Mouse (Mus musculus): Measurements from ENCODE around the gene A030005L19Rik.
"Not testable (repeated sequence)": the region's sequence is repeated elsewhere in the genome, so short reads cannot be mapped to it uniquely, and the experiment has no call there.

The A030005L19Rik gene

GRCm38 (mm10) chr1:82913025-82913424 lies at the start of gene A030005L19Rik:
Gene A030005L19Rik, plus strand, starts transcription at chr1:82913325.
- DNase-seq: no peak

DNA sequence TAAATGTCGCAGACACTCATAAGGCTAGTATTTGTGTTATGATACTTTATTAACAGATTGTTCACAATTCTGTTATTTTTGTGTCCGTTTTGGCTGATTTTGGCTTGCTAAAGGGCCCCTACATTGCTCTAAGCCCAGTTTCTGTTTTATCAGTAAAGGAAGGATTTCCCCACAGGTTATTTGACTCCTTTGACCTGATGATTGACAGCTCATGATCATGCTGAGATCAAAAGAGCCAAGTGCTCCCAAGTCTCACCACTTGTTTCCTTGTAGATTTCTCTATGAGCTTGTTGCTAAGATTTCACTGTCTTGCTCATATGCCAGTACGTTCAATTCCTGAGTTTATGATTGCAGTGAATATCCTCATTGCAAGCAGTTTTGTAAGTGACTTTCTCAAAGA lies 42.9 kb upstream of the A030005L19Rik start:
- DNase-seq: no peak

- DNase-seq: no peak
These were observed 34.0 kb upstream of the A030005L19Rik start for GRCm38 (mm10) chr1:82879172-82879571.

GRCm38 (mm10) chr1:82880196-82880595 lies 32.9 kb upstream of the A030005L19Rik start:
- peak; percentile 5 for DNase-seq

DNA sequence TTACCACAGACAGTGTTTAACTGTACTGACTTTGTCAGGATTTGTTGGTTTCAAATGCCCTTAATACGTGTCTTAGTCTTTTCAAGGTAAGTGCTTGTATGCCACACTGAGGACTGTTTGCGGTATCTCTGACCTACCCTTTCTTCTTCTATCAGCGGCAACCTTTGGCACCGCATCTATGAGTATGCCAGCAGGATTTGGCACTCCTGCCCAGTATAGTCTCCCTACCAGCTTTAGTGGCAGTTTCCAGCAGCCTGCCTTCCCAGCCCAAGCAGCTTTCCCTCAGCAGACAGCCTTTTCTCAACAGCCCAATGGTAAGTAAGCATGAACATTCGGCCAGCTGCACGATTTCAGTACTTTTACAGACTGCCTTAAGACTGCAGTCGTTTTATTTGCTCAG lies 19.9 kb upstream of the A030005L19Rik start:
- peak; percentile 13 for DNase-seq

DNA sequence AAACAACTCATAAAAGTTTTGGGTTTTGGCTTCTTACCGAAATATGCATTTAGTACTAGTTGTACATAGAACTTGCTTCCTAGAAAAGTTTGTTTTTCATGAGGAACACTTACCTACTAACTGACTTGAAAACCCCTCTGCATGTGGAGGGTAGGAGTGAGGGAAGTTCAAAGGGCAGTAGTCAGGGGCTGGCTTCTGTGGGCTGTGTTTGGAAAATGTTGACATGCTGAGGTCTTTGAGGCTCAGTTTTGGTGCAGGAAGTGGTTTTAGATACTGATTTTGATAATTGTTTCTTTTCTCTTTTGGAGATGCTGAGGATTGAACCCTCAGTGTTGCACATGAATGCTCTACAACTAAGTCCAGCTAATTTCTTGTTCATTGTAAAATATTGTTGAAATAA lies 12.6 kb upstream of the A030005L19Rik start:
- no peak for DNase-seq

- DNase-seq: no peak
These were observed 11.9 kb upstream of the A030005L19Rik start for GRCm38 (mm10) chr1:82901201-82901600.

GRCm38 (mm10) chr1:82905886-82906285 lies 7.2 kb upstream of the A030005L19Rik start:
- no peak for DNase-seq

- not testable (repeated sequence) for DNase-seq
These were observed 309 bp downstream of the A030005L19Rik start for GRCm38 (mm10) chr1:82913434-82913833.

DNA sequence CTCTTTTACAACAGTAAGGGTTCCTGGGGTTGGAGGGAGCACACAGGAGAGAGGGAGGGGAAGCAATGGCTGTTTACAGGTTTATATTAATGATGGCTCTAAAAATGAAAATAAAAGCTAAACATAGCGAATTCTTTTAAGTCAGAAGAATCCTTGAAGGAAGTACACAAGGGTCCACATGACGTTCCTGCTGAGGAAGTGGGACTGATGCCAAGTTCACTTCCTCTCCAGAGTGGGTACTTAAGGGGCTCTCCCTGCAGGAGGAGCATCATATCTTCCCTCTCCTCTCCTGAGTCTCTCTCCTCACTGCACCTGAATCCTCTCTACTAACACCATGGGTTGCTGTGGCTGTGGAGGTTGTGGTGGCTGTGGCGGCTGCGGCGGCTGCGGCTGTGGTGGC lies 11.5 kb downstream of the A030005L19Rik start, which contains the start of gene A030014E15Rik:
Gene A030014E15Rik, plus strand, starts transcription at position 268 of the 400 bp plus-strand sequence.
- DNase-seq: no peak

- not testable (repeated sequence) for DNase-seq
These were observed 17.4 kb downstream of the A030005L19Rik start for GRCm38 (mm10) chr1:82930558-82930957.

DNA sequence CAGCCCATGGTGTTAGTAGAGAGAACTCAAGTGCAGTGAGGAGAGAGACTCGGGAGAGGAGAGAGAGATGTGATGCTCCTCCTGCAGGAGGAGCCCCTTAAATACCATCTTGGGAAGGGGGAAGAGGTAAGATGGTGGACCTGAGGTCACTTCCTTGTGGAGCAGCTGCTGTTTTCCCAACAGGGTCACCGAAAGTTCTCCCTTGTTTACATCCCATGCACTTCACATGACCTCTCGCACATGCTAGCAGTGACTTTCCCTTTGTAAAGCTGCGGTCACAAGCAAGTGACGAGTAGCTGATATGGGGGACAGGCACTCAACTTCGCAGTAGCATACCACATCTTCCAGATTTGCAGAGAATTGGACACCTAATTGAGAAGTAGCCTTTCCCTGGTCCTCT lies 18.2 kb downstream of the A030005L19Rik start, which contains the start of gene Gm6217:
Gene Gm6217, minus strand, starts transcription at position 74 of the 400 bp plus-strand sequence.
- DNase-seq: not testable (repeated sequence)

DNA sequence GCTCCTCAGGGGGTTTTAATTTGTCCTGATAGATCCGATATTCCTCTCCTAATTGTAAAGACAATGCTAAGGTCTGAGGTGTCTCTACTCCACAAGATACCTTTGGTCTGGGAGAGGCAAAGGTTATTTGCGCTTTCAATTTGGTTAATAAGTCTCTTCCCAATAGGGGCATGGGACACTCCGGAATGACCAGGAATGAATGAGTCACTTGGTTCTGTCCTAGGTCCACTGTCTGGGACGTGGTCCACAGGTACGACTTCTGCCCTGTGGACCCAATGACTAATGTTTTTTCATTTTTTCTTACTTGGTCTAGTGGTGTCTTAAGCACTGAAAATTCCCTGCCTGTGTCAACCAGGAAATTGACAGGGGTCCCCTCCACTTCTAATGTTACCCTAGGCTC lies 25.5 kb downstream of the A030005L19Rik start:
- DNase-seq: no peak

GRCm38 (mm10) chr1:82942505-82942904 lies 29.4 kb downstream of the A030005L19Rik start:
- DNase-seq: not testable (repeated sequence)

DNA sequence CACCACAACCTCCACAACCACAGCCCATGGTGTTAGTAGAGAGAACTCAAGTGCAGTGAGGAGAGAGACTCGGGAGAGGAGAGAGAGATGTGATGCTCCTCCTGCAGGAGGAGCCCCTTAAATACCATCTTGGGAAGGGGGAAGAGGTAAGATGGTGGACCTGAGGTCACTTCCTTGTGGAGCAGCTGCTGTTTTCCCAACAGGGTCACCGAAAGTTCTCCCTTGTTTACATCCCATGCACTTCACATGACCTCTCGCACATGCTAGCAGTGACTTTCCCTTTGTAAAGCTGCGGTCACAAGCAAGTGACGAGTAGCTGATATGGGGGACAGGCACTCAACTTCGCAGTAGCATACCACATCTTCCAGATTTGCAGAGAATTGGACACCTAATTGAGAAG lies 30.2 kb downstream of the A030005L19Rik start, which contains the start of gene A030003K21Rik:
Gene A030003K21Rik, minus strand, starts transcription at position 94 of the 400 bp plus-strand sequence.
- DNase-seq: not testable (repeated sequence)

GRCm38 (mm10) chr1:82946029-82946428 lies 32.9 kb downstream of the A030005L19Rik start:
- DNase-seq: not testable (repeated sequence)

DNA sequence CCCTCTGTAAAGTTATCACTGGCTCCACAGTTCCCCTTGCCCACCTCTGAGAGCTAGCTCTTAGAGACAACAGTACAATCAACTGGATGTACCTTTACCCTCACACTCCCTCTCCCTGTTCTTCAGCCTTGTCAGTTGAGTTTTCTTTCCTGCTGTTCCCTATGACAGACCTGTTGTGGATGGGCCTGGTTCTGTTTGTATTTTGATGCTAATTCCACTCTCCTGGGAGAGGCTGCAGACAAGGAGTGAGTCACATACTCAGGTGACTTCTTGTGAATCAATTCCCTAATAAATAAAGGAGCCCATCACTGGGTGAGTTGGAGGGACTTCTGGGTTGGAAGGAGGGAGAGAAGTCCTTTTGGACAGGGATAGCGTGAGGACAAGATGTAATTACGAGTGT lies 35.5 kb downstream of the A030005L19Rik start:
- DNase-seq: no peak

DNA sequence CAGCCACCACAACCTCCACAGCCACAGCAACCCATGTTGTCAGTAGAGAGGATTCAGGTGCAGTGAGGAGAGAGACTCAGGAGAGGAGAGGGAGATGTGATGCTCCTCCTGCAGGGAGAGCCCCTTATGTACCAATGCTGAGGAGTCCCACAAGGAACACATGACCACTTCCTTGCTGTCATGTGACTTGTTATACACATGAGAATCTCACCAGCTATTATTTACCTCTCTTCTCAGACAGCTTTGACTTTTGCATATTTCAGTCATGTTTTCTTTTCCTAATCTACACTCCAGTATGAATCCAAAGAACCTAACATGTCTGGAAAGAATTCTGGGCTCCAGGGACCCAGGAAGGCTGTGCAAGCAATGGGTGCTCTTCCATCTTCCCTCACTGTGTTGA lies 42.8 kb downstream of the A030005L19Rik start, which contains the start of gene Gm7544:
Gene Gm7544, minus strand, starts transcription at position 101 of the 400 bp plus-strand sequence.
- not testable (repeated sequence) for DNase-seq

GRCm38 (mm10) chr1:82959870-82960385 lies 46.8 kb downstream of the A030005L19Rik start, which contains the start of gene Gm47955:
Gene Gm47955, plus strand, starts transcription at chr1:82960286.
- DNase-seq: no peak

Data from cerebellum, adult 9-10 months (tissue).